8 mouse cellular contexts compared by ENCODE assay signal in genomic region chr4:132756974-132757373, GRCm38 (mm10). TPM values are rescaled to one million over a fixed set of nuclear protein-coding genes. Genes with fewer than 3 reads are reported as not detected.
A peak's percentile ranks its signal among the peaks of the same experiment; 100 is the strongest.
DNase-seq lines count a peak whose midpoint lies in the region; ATAC-seq lines count a peak whose summit lies in the region.

Smpdl3b (minus strand) TSS chr4:132757252.

- peak; percentile 56 for DNase-seq in T-cell, adult 2 months (ENCODE audit: low spot score)
- peak; percentile 49 to 67 for DNase-seq in gastrocnemius, adult 8-10 months (ENCODE audit: low spot score in 2 of 2)
- DNase-seq in left cerebral cortex, adult 18-20 months (ENCODE audit: low spot score in 2 of 2): peak; percentile 69 to 82
- DNase-seq in lung, postnatal 4 days: peak; percentile 80 to 81
- peak; percentile 32 for DNase-seq in retina, postnatal 7 days (ENCODE audit: low read depth, low spot score)
- DNase-seq in spleen, postnatal 14 days (ENCODE audit: low spot score in 2 of 2): no peak

- no peak within 1 kb of the TSS for H3K27ac ChIP-seq in hindbrain, embryonic 16.5 days (ENCODE audit: low read depth, low read length)

- H3K4me1 ChIP-seq in hindbrain, embryonic 16.5 days (ENCODE audit: control insufficient read depth, insufficient read depth, low read depth, low read length): peaks cover 4% of the 10 kb centered on the region; the same call in 1 of the 2 replicates

- peak within 1 kb of the TSS; percentile 52 for H3K9ac ChIP-seq in hindbrain, embryonic 16.5 days (ENCODE audit: low read depth, low read length)

- no peaks in the 10 kb centered on the region for H3K36me3 ChIP-seq in hindbrain, embryonic 16.5 days (ENCODE audit: control insufficient read depth, insufficient read depth, low read length)

- no peaks in the 10 kb centered on the region for H3K9me3 ChIP-seq in hindbrain, embryonic 16.5 days (ENCODE audit: control insufficient read depth, low read length)

- 0 out of 2 replicates have a peak, but pooled peaks cover 5% of the 10 kb centered on the region for H3K27me3 ChIP-seq in hindbrain, embryonic 16.5 days (replicated peaks; ENCODE audit: control insufficient read depth, insufficient read depth, low read length)

- peak; percentile 83 for ATAC-seq in common myeloid progenitor, adult 5-6 weeks (replicated peaks; ENCODE audit: low read depth, poor library complexity, severe bottlenecking)
- ATAC-seq in hindbrain, embryonic 16.5 days: peak; percentile 86

- H3K4me3 ChIP-seq in hindbrain, embryonic 16.5 days (ENCODE audit: low read length): peak within 1 kb of the TSS; percentile 45

- peak within 1 kb of the TSS; percentile 90 for H3K4me2 ChIP-seq in hindbrain, embryonic 16.5 days (ENCODE audit: low read length)

- WGBS in hindbrain, embryonic 16.5 days: under 1% methylated on average over 22 of the region's 22 CpGs

RNA-seq across cellular contexts. Expression of gene Smpdl3b, which starts in this region (rescaled TPM):
- 0.50 TPM in 1 of 2 replicates, not detected in the other for total RNA-seq in common myeloid progenitor, adult 5-6 weeks (2017)
- 1 to 10 TPM in 2 of 4 experiments, under 1 TPM in 1, not detected in 1; 0.56 to 1.5 (median 1.0) TPM for total RNA-seq in gastrocnemius, adult 8-10 months (2022)
- polyA plus RNA-seq in hindbrain, embryonic 16.5 days (2015; fragmentation: Nextera tagmentation; extraction: Ambion mirVana): 0.64 and 1.2 TPM in 2 replicates
- total RNA-seq in left cerebral cortex, adult 18-20 months (2021): 1 to 10 TPM; 5.8 to 6.1 TPM

Comparison
In these comparisons a context has a peak if more than half of its experiments do, and no peak if none do; other contexts are left out.
1. Peak in ATAC-seq in common myeloid progenitor, adult 5-6 weeks; RNA of the gene not detected or under 1 TPM.
2. DNase-seq: peak in T-cell, adult 2 months (single experiment), gastrocnemius, adult 8-10 months (2 of 2), left cerebral cortex, adult 18-20 months (2 of 2), lung, postnatal 4 days (2 of 2) and retina, postnatal 7 days (single experiment); none in spleen, postnatal 14 days (0 of 2).